Mouse (Mus musculus) adrenal gland, postnatal 0 days (tissue): ENCODE data around the gene Olfr1110. TPM values are rescaled to one million over a fixed set of nuclear protein-coding genes. Genes with fewer than 3 reads are reported as not detected.

Source experiments
- polyA plus RNA-seq: library from polyadenylated mRNA; unstranded; fragments of >200 nt; fragmentation: Nextera tagmentation; extraction: Ambion mirVana; gene quantifications from 2 replicates; pipeline ENCODE4 v1.2.1, GENCODE M21; 2015

Olfr1110 gene
- polyA plus RNA-seq, result not detected in 2 replicates

DNA sequence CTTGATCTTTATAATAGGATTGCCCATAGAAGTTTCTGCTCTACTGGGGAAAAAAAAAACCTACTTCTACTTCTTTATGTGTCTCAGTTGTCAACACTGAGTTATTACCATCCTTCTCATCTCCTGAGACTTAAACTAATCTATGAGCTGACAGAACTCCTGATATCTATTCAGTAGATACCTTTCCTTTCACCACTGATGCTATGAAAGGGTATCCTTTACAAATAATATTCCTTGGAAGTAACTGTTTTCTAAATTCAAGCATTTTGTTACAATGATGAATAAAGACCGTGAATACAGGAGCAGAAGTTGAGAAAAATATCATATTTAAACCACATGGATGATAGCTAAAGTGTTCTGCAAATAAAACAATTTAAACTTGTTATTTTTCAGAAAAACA, at the start of gene Olfr1110:
Olfr1110 (minus strand) TSS at position 101 of the 400 bp plus-strand sequence.

DNA sequence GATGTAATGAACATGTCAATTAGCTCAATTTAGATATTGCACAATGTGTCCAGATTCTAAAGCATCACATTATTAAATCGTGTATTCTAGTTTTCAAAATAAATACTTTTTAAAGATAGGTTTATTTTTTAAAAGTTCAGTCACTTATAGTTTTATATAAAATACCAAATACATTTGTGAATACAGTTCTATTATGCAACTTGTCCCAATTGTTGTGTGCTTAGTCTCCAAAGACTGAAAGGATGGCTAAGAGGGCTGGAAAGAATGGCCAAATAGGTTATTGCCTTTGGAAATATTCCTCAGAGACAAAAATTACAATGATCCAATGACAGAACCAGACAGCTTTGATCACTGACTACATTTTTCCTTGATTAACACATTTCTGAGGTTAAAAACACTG, 47.4 kb upstream of the Olfr1110 start, which contains the start of gene Olfr1112:
Olfr1112 (plus strand) TSS at position 301 of the 400 bp plus-strand sequence.

DNA sequence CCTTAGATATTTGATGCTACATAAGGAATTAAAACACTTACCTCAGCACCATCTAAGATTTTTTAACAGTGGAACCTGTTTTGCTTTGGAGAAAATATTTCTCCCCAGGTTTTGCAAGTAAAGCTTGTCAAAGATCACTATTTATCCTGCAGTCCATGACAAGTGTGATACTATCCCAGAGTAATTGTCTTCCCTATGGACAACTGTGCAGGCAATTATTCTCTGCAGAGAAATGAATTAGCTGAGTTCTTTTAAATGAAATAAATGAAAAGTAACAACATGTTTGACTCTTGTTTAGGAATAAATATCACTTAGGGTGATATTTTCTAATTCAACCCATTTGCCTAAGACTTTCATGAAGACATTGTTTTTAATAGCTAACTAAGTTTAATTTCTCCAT, 12.4 kb upstream of the Olfr1110 start, which contains the start of gene Olfr1111:
Olfr1111 (minus strand) TSS at position 101 of the 400 bp plus-strand sequence.

DNA sequence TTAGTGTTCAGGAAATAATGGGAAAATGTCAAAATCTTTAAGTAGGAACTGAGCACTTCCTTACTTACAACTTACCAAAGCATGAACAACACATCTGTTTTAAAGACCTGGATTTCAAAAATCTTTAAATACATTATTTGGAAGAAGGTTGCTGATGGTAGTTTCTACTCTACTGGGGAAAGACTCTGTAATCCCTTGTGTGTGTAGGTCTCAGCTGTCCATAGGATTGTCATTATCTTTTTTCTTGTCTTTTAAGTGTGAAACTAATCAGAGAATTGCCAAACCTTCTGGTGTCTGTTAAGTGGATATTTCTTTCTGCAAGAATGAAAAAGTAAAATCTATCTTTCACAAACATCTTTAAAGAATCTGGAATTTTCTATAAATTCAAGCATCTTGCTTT, 25.6 kb downstream of the Olfr1110 start, which contains the start of gene Olfr259:
Olfr259 (minus strand) TSS at position 101 of the 400 bp plus-strand sequence.

DNA sequence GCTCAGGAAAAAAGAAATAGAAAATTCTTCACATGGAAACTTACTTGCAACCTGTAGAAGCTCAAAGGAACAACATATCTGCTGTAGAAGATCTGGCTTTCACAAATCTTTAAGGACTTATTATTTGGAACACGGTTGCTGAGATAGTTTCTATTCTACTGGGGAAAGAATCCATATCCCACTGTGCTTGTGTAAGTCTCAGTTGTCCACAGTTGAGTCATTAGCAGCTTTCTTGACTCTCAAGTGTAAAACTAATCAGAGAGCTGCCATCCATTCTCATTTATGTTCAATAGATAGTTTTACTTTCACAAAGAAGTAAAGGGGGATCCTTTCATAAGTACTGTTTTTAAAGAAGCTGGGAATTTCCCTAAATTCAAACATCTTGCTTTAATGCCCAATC, 44.2 kb downstream of the Olfr1110 start, which contains the start of gene Olfr1109:
Olfr1109 (minus strand) TSS at position 101 of the 400 bp plus-strand sequence.

Other genes with a start within 250 kb of the Olfr1110 start
- gene Olfr1097, start 248.1 kb downstream of the Olfr1110 start, polyA plus RNA-seq, result not detected in 2 replicates
- gene Olfr1098, start 215.8 kb downstream of the Olfr1110 start, polyA plus RNA-seq, result not detected in 2 replicates
- gene Olfr1099, start 179.6 kb downstream of the Olfr1110 start, polyA plus RNA-seq, result not detected in 2 replicates
- not detected in 2 replicates for gene Olfr1100, start 160.3 kb downstream of the Olfr1110 start, polyA plus RNA-seq
- gene Olfr1101, start 149.1 kb downstream of the Olfr1110 start, polyA plus RNA-seq, result not detected in 2 replicates
- not detected in 2 replicates for gene Olfr1102, start 141.9 kb downstream of the Olfr1110 start, polyA plus RNA-seq
- gene Olfr1104, start 113.2 kb downstream of the Olfr1110 start, polyA plus RNA-seq, result not detected in 2 replicates
- not detected in 2 replicates for gene Olfr1105, start 103.8 kb downstream of the Olfr1110 start, polyA plus RNA-seq
- not detected in 2 replicates for gene Olfr1106, start 88.0 kb downstream of the Olfr1110 start, polyA plus RNA-seq
- not detected in 2 replicates for gene Olfr1107, start 64.5 kb downstream of the Olfr1110 start, polyA plus RNA-seq
- not detected in 2 replicates for gene Olfr1109, start 44.3 kb downstream of the Olfr1110 start, polyA plus RNA-seq
- not detected in 2 replicates for gene Olfr259, start 25.7 kb downstream of the Olfr1110 start, polyA plus RNA-seq
- not detected in 2 replicates for gene Olfr1111, start 12.3 kb upstream of the Olfr1110 start, polyA plus RNA-seq
- gene Olfr1112, start 47.5 kb upstream of the Olfr1110 start, polyA plus RNA-seq, result not detected in 2 replicates
- not detected in 2 replicates for gene Olfr1113, start 68.7 kb upstream of the Olfr1110 start, polyA plus RNA-seq
- not detected in 2 replicates for gene Olfr1115, start 107.7 kb upstream of the Olfr1110 start, polyA plus RNA-seq
- not detected in 2 replicates for gene Olfr1116, start 127.2 kb upstream of the Olfr1110 start, polyA plus RNA-seq
- not detected in 2 replicates for gene Olfr1118, start 167.3 kb upstream of the Olfr1110 start, polyA plus RNA-seq
- not detected in 2 replicates for gene Olfr1120, start 214.5 kb upstream of the Olfr1110 start, polyA plus RNA-seq
- gene Olfr1121, start 229.6 kb upstream of the Olfr1110 start, polyA plus RNA-seq, result not detected in 2 replicates
- gene Olfr1122, start 245.5 kb upstream of the Olfr1110 start, polyA plus RNA-seq, result not detected in 2 replicates